Mouse (Mus musculus) intestine, embryonic 16.5 days (tissue): ENCODE data around the gene Gpr174. TPM values are rescaled to one million over a fixed set of nuclear protein-coding genes. Genes with fewer than 3 reads are reported as not detected.

Experiments
- polyA plus RNA-seq: library from polyadenylated mRNA; unstranded; fragments of >200 nt; fragmentation: Nextera tagmentation; extraction: Ambion mirVana; gene quantifications from 2 replicates; pipeline ENCODE4 v1.2.1, GENCODE M21; 2015

Gpr174 gene
- polyA plus RNA-seq, 1 experiment from 2014 or later, result 0.11 TPM

Other genes starting within 250 kb of the Gpr174 start
- 0.16 TPM in 1 of 2 replicates, not detected in the other for gene P2ry10, start 167.4 kb upstream of the Gpr174 start, polyA plus RNA-seq
- gene P2ry10b, start 107.0 kb upstream of the Gpr174 start, polyA plus RNA-seq, result 0.51 and 0.62 TPM in 2 replicates
- gene Itm2a, start 147.5 kb downstream of the Gpr174 start, polyA plus RNA-seq, result 451 and 480 TPM in 2 replicates